ENCODE assay signal across 16 mouse cellular contexts in genomic region chr7:75638769-75639168, GRCm38 (mm10).
A peak's percentile ranks its signal among the peaks of the same experiment; 100 is the strongest.
DNase-seq lines count a peak whose midpoint lies in the region; ATAC-seq and TF ChIP-seq lines count a peak whose summit lies in the region.
"Had no signal": no experiment of that assay in that cellular context is flagged by ENCODE, and none has a peak within 500 bp of the region (broad histone marks: within the 10 kb centered on the region; RNA-seq: fewer than 3 reads in every experiment).

No protein-coding gene starts in this region.

- no peaks in the 10 kb centered on the region; the same call in 1 of the 2 replicates for H3K79me2 ChIP-seq in CH12.LX (replicated peaks; ENCODE audit: control insufficient read depth, extremely low read depth, insufficient read depth, poor library complexity, severe bottlenecking)

- TF ChIP-seq POLR2A in CH12.LX (IDR thresholded peaks at IDR 0.05; ENCODE audit: low read depth, low read length), result no peak

- no peak for ATAC-seq in heart, embryonic 13.5 days (ENCODE audit: extremely low read depth, insufficient number of reproducible peaks, low FRiP score, low TSS enrichment)
- ATAC-seq in granulocyte monocyte progenitor cell, adult 5-6 weeks (replicated peaks; ENCODE audit: poor library complexity, severe bottlenecking), result peak; percentile 92
- ATAC-seq in neutrophil, adult 5-6 weeks (ENCODE audit: extremely low read depth, insufficient number of reproducible peaks, low FRiP score, poor library complexity, severe bottlenecking), result peak; percentile 69
- ATAC-seq: forebrain, postnatal 0 days had no signal

- TF ChIP-seq RAD21 in CH12.LX (IDR thresholded peaks at IDR 0.05; ENCODE audit: low read depth, low read length), result no peak

- intact Hi-C loops in heart, postnatal 14 days (cut with DNase I), result loop anchor here (2.0 to 5.0 kb wide), 2 partner anchors 26 to 59 kb away; no protein-coding TSS in a partner anchor

- in situ Hi-C loops in CH12.LX (cut with MboI; ENCODE audit: low pct_ligation_motif_present, low pct_unique_long_range_greater_than_20kb, low sequenced_read_pairs), result no loop called here

- no peaks in the 10 kb centered on the region for H3K27me3 ChIP-seq in heart, embryonic 13.5 days (replicated peaks)
- no peaks in the 10 kb centered on the region for H3K27me3 ChIP-seq in CH12.LX (replicated peaks)
- H3K27me3 ChIP-seq: hindbrain, embryonic 13.5 days; lung, embryonic 15.5 days; neural tube, embryonic 15.5 days had no signal

- dilution Hi-C loops in CH12.LX (cut with MboI; ENCODE audit: extremely low pct_ligation_motif_present, extremely low pct_unique_long_range_greater_than_20kb, low sequenced_read_pairs), result no loop called here

- no peaks in the 10 kb centered on the region for H3K36me3 ChIP-seq in heart, embryonic 13.5 days
- peaks cover 0 to 38% of the 10 kb centered on the region in 2 experiments for H3K36me3 ChIP-seq in CH12.LX (replicated peaks in 1 of 2; ENCODE audit: control insufficient read depth in 1 of 2, insufficient read depth in 1 of 2, low read length in 1 of 2)
- H3K36me3 ChIP-seq: forebrain, embryonic 10.5 days; hindbrain, embryonic 13.5 days; lung, embryonic 15.5 days; neural tube, embryonic 15.5 days had no signal

- H3K4me1 ChIP-seq in heart, embryonic 13.5 days, result peaks cover 41% of the 10 kb centered on the region
- H3K4me1 ChIP-seq in CH12.LX (ENCODE audit: control insufficient read depth in 1 of 2, insufficient read depth in 2 of 2), result peaks cover 0 to 52% of the 10 kb centered on the region in 2 experiments; a peak in 2 of 4 replicates

- H3K27ac ChIP-seq in heart, embryonic 13.5 days (replicated peaks), result 0 out of 2 replicates have a peak overlapping the region, but pooled peaks have one; percentile 10
- no peak overlapping the region for H3K27ac ChIP-seq in CH12.LX (ENCODE audit: insufficient read depth, low read depth)
- H3K27ac ChIP-seq: forebrain, embryonic 10.5 days; hindbrain, embryonic 13.5 days; kidney, postnatal 0 days; layer of hippocampus, adult 2 months; liver, embryonic 14.5 days; lung, embryonic 15.5 days; neural tube, embryonic 15.5 days had no signal

- H3K4me2 ChIP-seq in heart, embryonic 13.5 days, result no peak overlapping the region
- H3K4me2 ChIP-seq in CH12.LX (ENCODE audit: insufficient read depth, low read depth, poor library complexity, severe bottlenecking), result no peak overlapping the region
- H3K4me2 ChIP-seq: hindbrain, embryonic 13.5 days; lung, embryonic 15.5 days; midbrain, embryonic 11.5 days; neural tube, embryonic 15.5 days had no signal

- H3K9me3 ChIP-seq in heart, embryonic 13.5 days, result no peaks in the 10 kb centered on the region
- no peaks in the 10 kb centered on the region for H3K9me3 ChIP-seq in CH12.LX (replicated peaks; ENCODE audit: low read length)
- H3K9me3 ChIP-seq: forebrain, embryonic 10.5 days; hindbrain, embryonic 13.5 days; lung, embryonic 15.5 days; neural tube, embryonic 15.5 days had no signal

- TF ChIP-seq EP300 in CH12.LX (IDR thresholded peaks at IDR 0.05; ENCODE audit: low read length), result no peak

- no peak for TF ChIP-seq CTCF in CH12.LX (conservative IDR thresholded peaks at IDR 0.05 in 1 of 2, IDR thresholded peaks at IDR 0.05 in 1 of 2; ENCODE audit: low read depth in 2 of 2, low read length in 2 of 2)

- no peak overlapping the region for H3K4me3 ChIP-seq in heart, embryonic 13.5 days
- no peak overlapping the region for H3K4me3 ChIP-seq in CH12.LX (replicated peaks in 1 of 3; ENCODE audit: low read depth in 2 of 3, low read length in 2 of 3, poor library complexity in 1 of 3)
- H3K4me3 ChIP-seq: forebrain, embryonic 10.5 days; hindbrain, embryonic 13.5 days; layer of hippocampus, adult 2 months; lung, embryonic 15.5 days; neural tube, embryonic 15.5 days had no signal

- WGBS in heart, embryonic 13.5 days, result 44% methylated on average over 3 of the region's 3 CpGs

- no peak for DNase-seq in heart, postnatal 14 days
- peak; percentile 59 for DNase-seq in CH12.LX (ENCODE audit: extremely low read depth)
- no peak for DNase-seq in right cerebral cortex, postnatal 10 days (ENCODE audit: low spot score in 2 of 2)
- no peak for DNase-seq in layer of hippocampus, adult 8-10 months (ENCODE audit: low spot score in 2 of 2)

- H3K9ac ChIP-seq in heart, embryonic 13.5 days, result no peak overlapping the region
- H3K9ac ChIP-seq in CH12.LX (ENCODE audit: insufficient read depth, low read depth), result no peak overlapping the region
- H3K9ac ChIP-seq: forebrain, postnatal 0 days; hindbrain, embryonic 13.5 days; liver, embryonic 14.5 days; lung, embryonic 15.5 days; neural tube, embryonic 15.5 days had no signal

TF ChIP-seq in CH12.LX, 34 proteins besides CTCF, POLR2A, EP300 and RAD21:
- no peak for TF ChIP-seq NRF1 (IDR thresholded peaks at IDR 0.05; ENCODE audit: low read depth, low read length)
- TF ChIP-seq CHD2 (IDR thresholded peaks at IDR 0.05; ENCODE audit: low read length), result no peak
- TF ChIP-seq MXI1 (IDR thresholded peaks at IDR 0.05; ENCODE audit: low read depth, low read length), result no peak
- TF ChIP-seq MAX (IDR thresholded peaks at IDR 0.05; ENCODE audit: low read length), result no peak
- TF ChIP-seq SMC3 (IDR thresholded peaks at IDR 0.05; ENCODE audit: low read depth, low read length), result no peak
- no peak for TF ChIP-seq POLR2AphosphoS2 (IDR thresholded peaks at IDR 0.05; ENCODE audit: low read depth, low read length)
- TF ChIP-seq KAT2A (IDR thresholded peaks at IDR 0.05; ENCODE audit: insufficient replicate concordance, low read length), result no peak
- TF ChIP-seq MAFK (IDR thresholded peaks at IDR 0.05; ENCODE audit: insufficient replicate concordance, low read length), result no peak
